Mouse (Mus musculus): ENCODE results near the gene Akap11. TPM values are rescaled to one million over a fixed set of nuclear protein-coding genes. Genes with fewer than 3 reads are reported as not detected.

The Akap11 gene
- polyA plus RNA-seq, 1 experiment from 2014 or later: 34.5 TPM

GRCm38 (mm10) chr14:78541319-78541718 is 4.7 kb upstream of the Akap11 start:
- no peak overlapping the region for H3K27ac ChIP-seq
- no peaks in the 10 kb centered on the region for H3K36me3 ChIP-seq (replicated peaks)
- H3K4me3 ChIP-seq (replicated peaks): no peak overlapping the region
- ATAC-seq (ENCODE audit: low FRiP score): no peak
- 85% methylated on average over 3 of the region's 3 CpGs for WGBS
- no peaks in the 10 kb centered on the region for H3K9me3 ChIP-seq
- H3K27me3 ChIP-seq: no peaks in the 10 kb centered on the region
- peaks cover 8% of the 10 kb centered on the region for H3K4me1 ChIP-seq
- H3K4me2 ChIP-seq: no peak overlapping the region
- no peak overlapping the region for H3K9ac ChIP-seq

- Histone ChIP-seq H3K9ac (no peak overlapping the region), H3K36me3 (replicated peaks) (no peaks in the 10 kb centered on the region), H3K4me2 (no peak overlapping the region), H3K9me3 (no peaks in the 10 kb centered on the region), H3K27me3 (no peaks in the 10 kb centered on the region), H3K27ac (no peak overlapping the region), H3K4me1 (peaks cover 16% of the 10 kb centered on the region), H3K4me3 (replicated peaks) (no peak overlapping the region)
- no peak for ATAC-seq (ENCODE audit: low FRiP score)
- 89% methylated on average over 1 of the region's 1 CpGs for WGBS
Measured at GRCm38 (mm10) chr14:78539821-78540220, 3.2 kb upstream of the Akap11 start.

- H3K36me3 ChIP-seq (replicated peaks): no peaks in the 10 kb centered on the region
- H3K4me1 ChIP-seq: peaks cover 22% of the 10 kb centered on the region
- H3K4me3 ChIP-seq (replicated peaks): no peak overlapping the region
- H3K9me3 ChIP-seq: no peaks in the 10 kb centered on the region
- WGBS: 50% methylated on average over 5 of the region's 5 CpGs
- H3K4me2 ChIP-seq: no peak overlapping the region
- ATAC-seq (ENCODE audit: low FRiP score): no peak
- no peak overlapping the region for H3K9ac ChIP-seq
- H3K27me3 ChIP-seq: no peaks in the 10 kb centered on the region
- no peak overlapping the region for H3K27ac ChIP-seq
Measured at GRCm38 (mm10) chr14:78538572-78539320, 2.1 kb upstream of the Akap11 start.

- Histone ChIP-seq H3K4me2 (peak overlapping the region; percentile 61), H3K9me3 (no peaks in the 10 kb centered on the region), H3K36me3 (replicated peaks) (no peaks in the 10 kb centered on the region), H3K27ac (peak overlapping the region; percentile 92), H3K9ac (peak overlapping the region; percentile 60; the same call in 1 of the 2 replicates), H3K4me1 (peaks cover 23% of the 10 kb centered on the region), H3K27me3 (no peaks in the 10 kb centered on the region), H3K4me3 (replicated peaks) (peak overlapping the region; percentile 88; the same call in 1 of the 2 replicates)
- WGBS: 36% methylated on average over 6 of the region's 6 CpGs
- ATAC-seq (ENCODE audit: low FRiP score): no peak
Measured at GRCm38 (mm10) chr14:78537551-78537950, 943 bp upstream of the Akap11 start.

GRCm38 (mm10) chr14:78535366-78535765 is 1.2 kb downstream of the Akap11 start:
- Histone ChIP-seq H3K4me2 (peak overlapping the region; percentile 61), H3K27me3 (no peaks in the 10 kb centered on the region), H3K4me1 (peaks cover 23% of the 10 kb centered on the region), H3K4me3 (replicated peaks) (peak overlapping the region; percentile 88), H3K9ac (peak overlapping the region; percentile 92), H3K36me3 (replicated peaks) (no peaks in the 10 kb centered on the region), H3K27ac (peak overlapping the region; percentile 59; the same call in 1 of the 2 replicates), H3K9me3 (no peaks in the 10 kb centered on the region)
- ATAC-seq (ENCODE audit: low FRiP score): no peak
- 34% methylated on average over 2 of the region's 2 CpGs for WGBS

- Histone ChIP-seq H3K9ac (no peak overlapping the region), H3K4me1 (peaks cover 23% of the 10 kb centered on the region), H3K36me3 (replicated peaks) (no peaks in the 10 kb centered on the region), H3K9me3 (no peaks in the 10 kb centered on the region), H3K27ac (no peak overlapping the region), H3K27me3 (no peaks in the 10 kb centered on the region), H3K4me2 (no peak overlapping the region), H3K4me3 (replicated peaks) (no peak overlapping the region)
- 84% methylated on average over 5 of the region's 5 CpGs for WGBS
- no peak for ATAC-seq (ENCODE audit: low FRiP score)
Measured at GRCm38 (mm10) chr14:78534651-78535050, 2.0 kb downstream of the Akap11 start.

GRCm38 (mm10) chr14:78533701-78534100 is 2.9 kb downstream of the Akap11 start:
- Histone ChIP-seq H3K4me3 (replicated peaks) (no peak overlapping the region), H3K4me2 (no peak overlapping the region), H3K36me3 (replicated peaks) (no peaks in the 10 kb centered on the region), H3K4me1 (peaks cover 23% of the 10 kb centered on the region), H3K27ac (no peak overlapping the region), H3K9ac (no peak overlapping the region), H3K9me3 (no peaks in the 10 kb centered on the region), H3K27me3 (no peaks in the 10 kb centered on the region)
- 88% methylated on average over 3 of the region's 3 CpGs for WGBS
- no peak for ATAC-seq (ENCODE audit: low FRiP score)

GRCm38 (mm10) chr14:78532345-78532744 is 4.3 kb downstream of the Akap11 start:
- no peaks in the 10 kb centered on the region for H3K9me3 ChIP-seq
- H3K9ac ChIP-seq: no peak overlapping the region
- no peaks in the 10 kb centered on the region for H3K36me3 ChIP-seq (replicated peaks)
- no peak for ATAC-seq (ENCODE audit: low FRiP score)
- no peak overlapping the region for H3K4me2 ChIP-seq
- H3K4me3 ChIP-seq (replicated peaks): no peak overlapping the region
- no peak overlapping the region for H3K27ac ChIP-seq
- WGBS: 93% methylated on average over 6 of the region's 6 CpGs
- no peaks in the 10 kb centered on the region for H3K27me3 ChIP-seq
- peaks cover 20% of the 10 kb centered on the region for H3K4me1 ChIP-seq

GRCm38 (mm10) chr14:78530256-78530655 is 6.4 kb downstream of the Akap11 start:
- Histone ChIP-seq H3K9ac (no peak overlapping the region), H3K27me3 (no peaks in the 10 kb centered on the region), H3K27ac (no peak overlapping the region), H3K4me2 (no peak overlapping the region), H3K36me3 (replicated peaks) (no peaks in the 10 kb centered on the region), H3K9me3 (no peaks in the 10 kb centered on the region), H3K4me3 (replicated peaks) (no peak overlapping the region), H3K4me1 (peaks cover 12% of the 10 kb centered on the region)
- no peak for ATAC-seq (ENCODE audit: low FRiP score)
- WGBS: 81% methylated on average over 3 of the region's 3 CpGs

GRCm38 (mm10) chr14:78528461-78529425 is 7.9 kb downstream of the Akap11 start:
- H3K4me3 ChIP-seq (replicated peaks): no peak overlapping the region
- 92% methylated on average over 8 of the region's 8 CpGs for WGBS
- no peak overlapping the region for H3K27ac ChIP-seq
- H3K4me2 ChIP-seq: no peak overlapping the region
- no peaks in the 10 kb centered on the region for H3K27me3 ChIP-seq
- peaks cover 5% of the 10 kb centered on the region for H3K4me1 ChIP-seq
- no peak for ATAC-seq (ENCODE audit: low FRiP score)
- no peaks in the 10 kb centered on the region for H3K9me3 ChIP-seq
- no peak overlapping the region for H3K9ac ChIP-seq
- no peaks in the 10 kb centered on the region for H3K36me3 ChIP-seq (replicated peaks)

GRCm38 (mm10) chr14:78526907-78527306 is 9.7 kb downstream of the Akap11 start:
- Histone ChIP-seq H3K9me3 (no peaks in the 10 kb centered on the region), H3K36me3 (replicated peaks) (0 out of 2 replicates have a peak, but pooled peaks cover 2% of the 10 kb centered on the region), H3K4me3 (replicated peaks) (no peak overlapping the region), H3K27me3 (no peaks in the 10 kb centered on the region), H3K4me1 (peaks cover 3% of the 10 kb centered on the region; the same call in 1 of the 2 replicates), H3K27ac (no peak overlapping the region), H3K4me2 (no peak overlapping the region), H3K9ac (no peak overlapping the region)
- ATAC-seq (ENCODE audit: low FRiP score): no peak
- 78% methylated on average over 6 of the region's 6 CpGs for WGBS

- no peak for ATAC-seq (ENCODE audit: low FRiP score)
Measured at GRCm38 (mm10) chr14:78526475-78526874, 10.1 kb downstream of the Akap11 start.

More at GRCm38 (mm10) chr14:78526475-78526874, 10.1 kb downstream of the Akap11 start:
- Histone ChIP-seq H3K4me3 (replicated peaks) (no peak overlapping the region), H3K4me1 (peaks cover 3% of the 10 kb centered on the region; the same call in 1 of the 2 replicates), H3K4me2 (no peak overlapping the region), H3K36me3 (replicated peaks) (0 out of 2 replicates have a peak, but pooled peaks cover 5% of the 10 kb centered on the region), H3K9ac (no peak overlapping the region), H3K27ac (no peak overlapping the region), H3K9me3 (no peaks in the 10 kb centered on the region), H3K27me3 (no peaks in the 10 kb centered on the region)
- 72% methylated on average over 3 of the region's 3 CpGs for WGBS
